Mouse (Mus musculus): ENCODE results near the gene Lins1. TPM values are rescaled to one million over a fixed set of nuclear protein-coding genes. Genes with fewer than 3 reads are reported as not detected.

Lins1 gene
- 8.8 and 8.9 TPM in 2 replicates for polyA plus RNA-seq (2015; fragmentation: Nextera tagmentation; extraction: Ambion mirVana)

GRCm38 (mm10) chr7:66689620-66690360 lies at the start of gene Lins1:
TSS of gene Lins1 (plus strand) at chr7:66689889.

GRCm38 (mm10) chr7:66689294-66689619 lies 432 bp upstream of the Lins1 start, which contains the start of gene Asb7:
TSS of gene Asb7 (minus strand) at chr7:66689596.

GRCm38 (mm10) chr7:66743377-66743781 lies 53.7 kb downstream of the Lins1 start, which contains the start of gene Cers3:
TSS of gene Cers3 (plus strand) at chr7:66743504.

Other genes with a start within 250 kb of the Lins1 start
- gene Asb7, start 293 bp upstream of the Lins1 start, polyA plus RNA-seq (2015; fragmentation: Nextera tagmentation; extraction: Ambion mirVana) = 6.1 and 7.7 TPM in 2 replicates
- 62.1 and 73.7 TPM in 2 replicates for gene Cers3, start 53.6 kb downstream of the Lins1 start, polyA plus RNA-seq (2015; fragmentation: Nextera tagmentation; extraction: Ambion mirVana)
- gene Adamts17, start 149.8 kb downstream of the Lins1 start, polyA plus RNA-seq (2015; fragmentation: Nextera tagmentation; extraction: Ambion mirVana) = 2.8 and 2.9 TPM in 2 replicates

Data from urinary bladder, postnatal 0 days (tissue).